Mouse (Mus musculus) ovary, postnatal 36 days (tissue): ENCODE data around the gene Fbf1.

Source experiments
- DNase-seq: peaks from one replicate; pipeline ENCODE4 v3.0.0; 2022; ENCODE audit warnings: low spot score, mixed read lengths

Fbf1 gene

DNA sequence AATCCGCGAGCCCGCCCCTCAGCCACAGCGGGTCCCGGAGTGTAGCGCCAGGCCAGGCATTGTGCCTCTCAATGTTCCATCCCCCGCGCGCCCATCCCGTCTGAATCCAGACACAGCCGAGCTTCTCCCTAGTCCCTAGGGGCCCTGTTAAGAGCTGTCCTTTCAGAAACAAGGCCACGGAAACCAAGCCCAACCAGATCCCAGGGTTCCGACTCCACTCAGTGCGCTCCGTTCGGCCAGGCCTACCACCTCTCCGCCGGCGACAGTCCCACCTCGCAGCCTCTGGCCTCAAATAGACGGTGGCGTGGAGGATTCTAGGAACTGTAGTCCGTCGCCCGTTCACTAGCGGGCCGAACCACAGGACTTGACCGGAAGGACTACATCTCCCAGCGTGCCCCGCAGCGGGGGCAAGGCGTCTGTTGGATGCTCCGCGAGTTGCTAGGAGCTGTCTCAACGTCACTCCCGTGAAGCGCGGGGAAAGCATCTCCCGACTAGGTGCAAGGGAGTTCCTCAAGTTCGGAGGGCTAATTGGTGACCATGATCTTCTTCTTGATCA lies at the start of gene Fbf1:
Gene Fbf1, minus strand, starts transcription at position 283 of the 556 bp plus-strand sequence.
- peak; percentile 92 for DNase-seq

GRCm38 (mm10) chr11:116216549-116216948 lies 48.6 kb upstream of the Fbf1 start:
- no peak for DNase-seq

- DNase-seq: no peak
Observed at GRCm38 (mm10) chr11:116215991-116216390, 48.0 kb upstream of the Fbf1 start.

GRCm38 (mm10) chr11:116215181-116215580 lies 47.2 kb upstream of the Fbf1 start:
- no peak for DNase-seq

GRCm38 (mm10) chr11:116213877-116214510 lies 46.0 kb upstream of the Fbf1 start:
- DNase-seq: no peak

DNA sequence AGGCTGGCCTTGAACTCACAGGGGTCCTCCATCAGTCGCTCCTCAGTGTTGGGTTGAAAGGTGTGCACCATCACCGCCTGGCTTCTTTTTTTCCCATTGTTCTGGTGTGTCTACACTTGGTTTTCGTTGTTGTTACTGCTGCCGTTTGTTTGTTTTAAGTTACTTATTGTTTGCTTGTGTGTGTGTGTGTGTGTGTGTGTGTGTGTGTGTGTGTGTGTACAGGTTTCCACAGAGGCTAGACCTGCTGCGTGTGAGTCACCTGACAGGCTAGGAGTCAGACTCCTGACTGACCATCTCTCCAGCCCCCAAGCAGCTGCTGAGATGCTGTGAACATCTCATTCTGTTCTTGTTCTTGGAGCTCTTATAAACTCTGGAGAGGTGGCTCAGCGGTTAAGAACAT lies 44.9 kb upstream of the Fbf1 start:
- no peak for DNase-seq

- DNase-seq: no peak
Observed at GRCm38 (mm10) chr11:116210696-116211095, 42.7 kb upstream of the Fbf1 start.

GRCm38 (mm10) chr11:116209257-116209656 lies 41.3 kb upstream of the Fbf1 start:
- DNase-seq: no peak

- no peak for DNase-seq
Observed at GRCm38 (mm10) chr11:116208660-116209059, 40.7 kb upstream of the Fbf1 start.

GRCm38 (mm10) chr11:116206678-116207077 lies 38.7 kb upstream of the Fbf1 start:
- DNase-seq: no peak

GRCm38 (mm10) chr11:116203150-116203549 lies 35.2 kb upstream of the Fbf1 start:
- DNase-seq: no peak

DNA sequence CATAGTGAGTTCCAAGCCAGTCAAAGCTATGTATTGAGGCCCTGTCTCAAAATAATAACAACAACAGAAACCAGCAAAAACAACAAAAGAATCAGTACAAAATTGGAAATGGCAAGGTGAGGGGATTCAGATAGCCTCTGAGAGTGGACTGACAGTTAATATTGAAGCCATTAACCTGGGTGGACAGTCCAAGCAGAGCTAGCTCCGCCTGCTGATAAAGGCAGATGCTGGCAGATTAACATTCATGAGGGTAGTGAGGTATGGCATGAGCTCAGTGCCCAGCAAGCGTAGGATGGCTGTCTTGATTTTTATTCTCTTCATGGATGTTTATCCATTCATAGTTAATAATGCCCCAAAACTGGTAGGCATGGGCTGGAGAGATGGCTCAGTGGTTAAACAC lies 33.2 kb upstream of the Fbf1 start:
- DNase-seq: no peak

DNA sequence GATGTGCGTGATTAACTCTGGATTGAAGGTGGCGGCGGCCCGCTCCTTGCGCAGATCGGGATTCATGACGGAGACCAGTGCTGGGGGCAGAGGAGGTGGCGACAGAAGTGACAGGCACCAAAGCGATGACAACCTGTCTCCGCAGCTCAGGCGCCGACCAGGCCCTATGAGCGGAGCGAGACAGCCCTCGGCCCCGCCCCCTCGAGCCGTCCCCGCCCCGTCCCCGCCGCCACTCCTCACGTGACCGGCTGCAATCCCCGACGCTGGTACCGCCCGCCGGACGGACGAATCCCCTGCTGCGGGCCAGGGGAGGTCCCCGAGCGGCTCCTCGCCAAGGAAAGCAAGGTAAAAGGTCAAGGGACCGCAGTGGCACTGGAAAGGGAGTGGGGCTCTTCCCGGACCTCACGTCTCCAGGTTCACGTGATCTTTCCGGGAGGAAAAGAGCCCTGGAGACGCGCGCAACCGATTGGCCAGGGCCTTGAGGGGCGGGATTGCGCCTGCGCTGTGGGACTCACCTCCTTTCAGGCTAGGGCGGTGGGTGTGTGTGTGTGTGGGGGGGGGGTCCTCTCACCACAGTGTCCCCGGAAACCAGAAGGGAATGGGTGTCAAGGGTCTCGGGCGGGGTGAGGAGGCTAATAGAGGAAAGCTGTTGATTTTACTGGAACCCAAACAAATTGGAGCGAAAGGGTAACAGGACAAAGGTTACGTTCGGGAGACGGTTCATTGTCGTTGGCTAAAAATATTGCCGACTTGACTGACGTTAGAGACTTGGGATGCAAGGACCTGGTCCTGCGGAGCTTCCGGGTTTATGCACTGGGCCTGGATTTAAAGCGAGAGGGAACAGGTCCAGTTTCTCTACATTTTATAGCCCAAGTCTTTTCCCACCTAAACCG lies 30.9 kb upstream of the Fbf1 start, which contains the start of the genes Ten1 and Acox1:
Gene Ten1, plus strand, starts transcription at position 217 of the 893 bp plus-strand sequence.
Gene Acox1, minus strand, starts transcription at position 407 of the 893 bp plus-strand sequence.
- DNase-seq: peak; percentile 97

DNA sequence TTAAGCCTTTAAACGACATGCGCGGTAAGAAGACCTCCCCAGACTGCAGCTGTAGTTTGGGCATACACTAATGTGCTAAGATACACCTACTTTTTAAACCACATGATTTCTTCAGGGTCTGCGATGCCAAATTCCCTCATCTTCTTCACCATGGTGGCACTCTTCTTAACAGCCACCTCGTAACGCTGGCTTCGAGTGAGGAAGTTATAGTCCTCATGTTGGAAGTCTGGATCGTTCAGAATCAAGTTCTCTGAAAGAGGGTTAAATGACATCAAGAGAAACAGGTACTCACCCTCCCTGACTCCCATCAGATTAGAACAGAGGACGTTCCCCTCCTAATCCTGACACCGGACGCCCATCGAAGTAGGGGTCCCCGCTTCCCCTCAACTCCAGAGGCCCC lies 30.2 kb upstream of the Fbf1 start:
- DNase-seq: no peak

- no peak for DNase-seq
Observed at GRCm38 (mm10) chr11:116197584-116197906, 29.6 kb upstream of the Fbf1 start.

DNA sequence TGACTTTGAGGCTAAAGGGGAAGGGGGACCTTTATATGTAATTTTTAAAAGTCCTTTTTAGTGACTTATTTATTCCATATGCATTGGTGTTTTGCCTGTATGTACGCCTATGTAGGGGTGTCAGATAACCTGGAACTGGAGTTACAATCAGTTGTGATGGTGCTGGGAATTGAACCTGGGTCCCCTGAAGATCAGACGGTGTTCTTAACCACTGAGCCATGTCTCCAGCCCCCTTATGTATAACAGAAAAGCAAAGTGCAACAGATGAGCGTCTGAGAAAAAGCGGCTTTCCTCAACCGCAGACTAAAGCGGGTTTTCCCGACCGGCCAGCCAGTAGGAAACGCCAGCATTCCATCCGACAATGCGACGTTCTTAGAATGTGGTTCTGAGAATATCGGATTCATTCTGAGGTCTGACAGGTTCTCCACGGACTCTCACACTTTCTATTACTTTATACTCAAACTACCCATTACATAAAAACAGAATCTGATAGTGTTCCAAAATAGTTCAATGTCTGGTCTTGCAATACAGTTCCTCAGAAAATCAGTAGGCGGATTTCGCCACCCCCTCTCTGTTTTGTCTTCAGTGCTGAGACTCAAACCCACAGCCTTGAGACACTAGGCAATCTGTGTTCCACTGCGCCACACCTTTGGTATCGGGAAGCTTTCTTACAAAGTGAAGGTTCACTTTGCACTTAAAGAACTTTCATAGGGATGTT lies 29.1 kb upstream of the Fbf1 start:
- no peak for DNase-seq

GRCm38 (mm10) chr11:116196336-116196735 lies 28.4 kb upstream of the Fbf1 start:
- DNase-seq: no peak

- DNase-seq: no peak
Observed at GRCm38 (mm10) chr11:116195252-116195651, 27.3 kb upstream of the Fbf1 start.

GRCm38 (mm10) chr11:116194619-116195018 lies 26.7 kb upstream of the Fbf1 start:
- no peak for DNase-seq

DNA sequence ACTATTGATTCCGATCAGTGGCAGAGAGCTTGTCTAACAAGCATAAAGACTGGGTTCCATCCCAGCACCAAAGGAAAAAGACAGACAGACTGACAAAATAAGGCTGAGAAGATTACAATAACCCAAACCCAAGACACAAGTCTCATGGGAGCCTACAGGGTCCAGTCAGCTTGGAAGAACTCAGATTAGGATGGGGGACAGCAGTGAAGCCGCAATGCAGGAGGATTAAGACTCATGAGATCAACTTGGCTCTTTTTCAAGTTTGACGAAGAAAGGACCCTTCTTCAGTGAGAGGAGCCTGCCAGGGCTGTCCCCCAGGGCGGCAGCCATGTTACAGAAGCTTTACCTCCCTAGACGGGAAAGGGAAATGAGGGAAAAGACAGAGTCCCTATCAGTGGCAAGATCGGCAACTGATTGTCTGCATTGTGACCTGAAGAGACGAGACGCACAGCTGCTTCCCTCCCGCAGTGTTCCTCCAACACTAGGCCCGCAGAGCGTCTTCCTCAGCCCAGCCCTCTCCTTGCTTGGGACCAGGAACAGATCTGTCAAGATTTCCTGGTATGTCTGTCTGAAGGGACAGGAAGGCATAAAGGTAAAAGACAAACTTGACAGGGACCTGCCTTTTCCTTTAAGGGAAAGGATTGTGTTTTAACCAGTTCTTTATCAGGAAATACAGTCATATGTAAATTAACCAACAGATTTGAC lies 19.4 kb upstream of the Fbf1 start:
- DNase-seq: no peak

GRCm38 (mm10) chr11:116186360-116186759 lies 18.4 kb upstream of the Fbf1 start:
- no peak for DNase-seq

- no peak for DNase-seq
Observed at GRCm38 (mm10) chr11:116185836-116186235, 17.9 kb upstream of the Fbf1 start.
